In the genomic region with DNA sequence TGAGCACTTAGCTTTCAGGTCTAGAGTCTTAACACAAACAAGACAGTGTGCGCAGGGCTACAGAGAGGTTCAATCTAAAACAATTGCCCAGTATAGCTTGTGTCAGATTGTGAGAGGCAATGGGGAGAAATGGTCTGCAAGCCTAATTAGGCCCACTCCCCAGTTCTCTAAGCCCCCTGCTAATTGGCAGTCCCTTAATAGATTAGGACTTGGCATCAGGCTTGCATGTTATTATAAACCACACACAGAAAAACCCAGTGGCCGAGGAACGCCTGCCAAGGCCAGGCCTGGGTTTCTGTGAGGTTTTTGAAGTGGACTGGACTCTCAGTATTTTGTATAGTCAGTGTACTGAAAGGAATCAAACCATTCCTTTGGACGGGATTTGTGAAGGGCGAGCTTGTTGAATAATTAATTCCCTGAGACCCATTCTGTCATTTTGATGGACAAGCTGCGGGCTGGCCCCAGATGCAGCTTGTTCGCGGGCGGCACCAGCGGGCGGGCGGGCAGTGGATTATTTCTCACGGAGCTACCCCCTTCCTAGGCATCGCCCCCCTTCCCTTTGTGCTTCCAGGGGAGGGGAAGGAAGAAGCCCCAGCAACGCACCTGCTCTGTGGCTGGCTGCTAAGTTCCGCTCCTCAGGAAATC, we compare ENCODE assay signal across 9 mouse cellular contexts. TPM values are rescaled to one million over a fixed set of nuclear protein-coding genes. Genes with fewer than 3 reads are reported as not detected.
DNase-seq lines count a peak whose midpoint lies in the region; ATAC-seq and TF ChIP-seq lines count a peak whose summit lies in the region.
"Had no signal": no experiment of that assay in that cellular context is flagged by ENCODE, and none has a peak within 500 bp of the region (broad histone marks: within the 10 kb centered on the region; RNA-seq: fewer than 3 reads in every experiment).

No protein-coding gene starts in this region.

- H3K9me3 ChIP-seq in lung, embryonic 14.5 days (ENCODE audit: low read depth, low read length), result no peaks in the 10 kb centered on the region
- no peaks in the 10 kb centered on the region for H3K9me3 ChIP-seq in limb, embryonic 15.5 days
- no peaks in the 10 kb centered on the region for H3K9me3 ChIP-seq in intestine, embryonic 16.5 days (ENCODE audit: control insufficient read depth, low read length)
- H3K9me3 ChIP-seq: lung, embryonic 15.5 days had no signal

- H3K4me1 ChIP-seq in lung, embryonic 14.5 days (ENCODE audit: insufficient read depth), result peaks cover 9% of the 10 kb centered on the region
- H3K4me1 ChIP-seq in limb, embryonic 15.5 days, result peaks cover 49% of the 10 kb centered on the region
- no peaks in the 10 kb centered on the region for H3K4me1 ChIP-seq in intestine, embryonic 16.5 days (ENCODE audit: control insufficient read depth, insufficient read depth, low read length)

- H3K27ac ChIP-seq in lung, embryonic 14.5 days (ENCODE audit: low read depth), result 0 out of 2 replicates have a peak overlapping the region, but pooled peaks have one; percentile 30
- H3K27ac ChIP-seq in limb, embryonic 15.5 days, result peak overlapping the region; percentile 11; the same call in 1 of the 2 replicates
- H3K27ac ChIP-seq in intestine, embryonic 16.5 days (ENCODE audit: low read length), result no peak overlapping the region
- H3K27ac ChIP-seq: lung, embryonic 15.5 days had no signal

- DNase-seq in lung, embryonic 14.5 days, result no peak
- DNase-seq in lung, postnatal 4 days, result no peak
- peak; percentile 49 to 70 for DNase-seq in frontal cortex, postnatal 14 days (ENCODE audit: low spot score in 2 of 2)
- no peak for DNase-seq in adrenal gland, adult 2 months
- DNase-seq in spleen, postnatal 10 days (ENCODE audit: low spot score in 2 of 2), result no peak
- no peak for DNase-seq in adrenal gland, postnatal 10 days

- TF ChIP-seq CTCF in lung, embryonic 14.5 days (IDR thresholded peaks at IDR 0.05; ENCODE audit: low read depth), result no peak

- ATAC-seq in lung, embryonic 14.5 days (ENCODE audit: insufficient read depth), result no peak
- no peak for ATAC-seq in limb, embryonic 15.5 days (ENCODE audit: insufficient number of reproducible peaks, low FRiP score, low TSS enrichment, low read depth)
- ATAC-seq in intestine, embryonic 16.5 days, result no peak

- 0 out of 2 replicates have a peak, but pooled peaks cover 27% of the 10 kb centered on the region for H3K36me3 ChIP-seq in lung, embryonic 14.5 days (ENCODE audit: insufficient read depth)
- peaks cover 5% of the 10 kb centered on the region; the same call in 1 of the 2 replicates for H3K36me3 ChIP-seq in limb, embryonic 15.5 days
- no peaks in the 10 kb centered on the region for H3K36me3 ChIP-seq in intestine, embryonic 16.5 days (ENCODE audit: control insufficient read depth, insufficient read depth, low read length)

- no peak overlapping the region for H3K4me3 ChIP-seq in lung, embryonic 14.5 days (ENCODE audit: low read depth, low read length)
- no peak overlapping the region for H3K4me3 ChIP-seq in limb, embryonic 15.5 days
- H3K4me3 ChIP-seq in intestine, embryonic 16.5 days (ENCODE audit: low read length), result no peak overlapping the region
- H3K4me3 ChIP-seq: lung, embryonic 15.5 days had no signal

- H3K9ac ChIP-seq in lung, embryonic 14.5 days, result no peak overlapping the region
- no peak overlapping the region for H3K9ac ChIP-seq in limb, embryonic 15.5 days
- no peak overlapping the region for H3K9ac ChIP-seq in intestine, embryonic 16.5 days (ENCODE audit: low read depth, low read length)
- H3K9ac ChIP-seq: lung, embryonic 15.5 days had no signal

- H3K27me3 ChIP-seq in lung, embryonic 14.5 days (ENCODE audit: insufficient read depth, low read length), result no peaks in the 10 kb centered on the region
- H3K27me3 ChIP-seq in limb, embryonic 15.5 days, result no peaks in the 10 kb centered on the region
- no peaks in the 10 kb centered on the region for H3K27me3 ChIP-seq in intestine, embryonic 16.5 days (replicated peaks; ENCODE audit: control insufficient read depth, insufficient read depth, low read length)
- H3K27me3 ChIP-seq: lung, embryonic 15.5 days had no signal

- no peak overlapping the region for H3K4me2 ChIP-seq in lung, embryonic 14.5 days
- H3K4me2 ChIP-seq in limb, embryonic 15.5 days, result no peak overlapping the region
- H3K4me2 ChIP-seq in intestine, embryonic 16.5 days (ENCODE audit: low read depth, low read length), result no peak overlapping the region
- H3K4me2 ChIP-seq: lung, embryonic 15.5 days had no signal

- WGBS in lung, embryonic 14.5 days, result 49% methylated on average over 16 of the region's 16 CpGs
- 51% methylated on average over 16 of the region's 16 CpGs for WGBS in limb, embryonic 15.5 days
- WGBS in intestine, embryonic 16.5 days, result 61% methylated on average over 16 of the region's 16 CpGs

RNA-seq across cellular contexts. Expression of a gene that starts 24.0 kb away (rescaled TPM):
- 64.8 and 67.1 TPM in 2 replicates for polyA plus RNA-seq in lung, embryonic 14.5 days (2014; fragmentation: Nextera tagmentation; extraction: Ambion mirVana)
- 143 and 150 TPM in 2 replicates for polyA plus RNA-seq in limb, embryonic 15.5 days (2015; fragmentation: Nextera tagmentation; extraction: Ambion mirVana)
- polyA plus RNA-seq in intestine, embryonic 16.5 days (2015; fragmentation: Nextera tagmentation; extraction: Ambion mirVana), result 46.0 and 48.4 TPM in 2 replicates
- 100 to 1,000 TPM; 237 to 336 TPM for total RNA-seq in adrenal gland, adult 2 months (2021)
- polyA plus RNA-seq in adrenal gland, adult 2 months (2012; rRNA removed), result 246 and 342 TPM in 2 replicates
- 100 to 1,000 TPM; 157 to 169 TPM for total RNA-seq in adrenal gland, postnatal 10 days (2021)

Comparison
In these comparisons a context has a peak if more than half of its experiments do, and no peak if none do; other contexts are left out.
1. DNase-seq: peak in frontal cortex, postnatal 14 days (2 of 2); none in lung, embryonic 14.5 days (single experiment), lung, postnatal 4 days (0 of 2), adrenal gland, adult 2 months (single experiment), spleen, postnatal 10 days (0 of 2) and adrenal gland, postnatal 10 days (single experiment).